Mouse (Mus musculus) small intestine, adult 2 months (tissue): ENCODE results near the gene Nfib.

Experiments
- CTCF ChIP-seq: fragments of 200-500 bp; IDR thresholded peaks from 2 replicates; pipeline ENCODE4 v1.5.1; 2012; ENCODE audit warnings: low read depth, mild to moderate bottlenecking, control low read depth, inconsistent platforms, low read length, moderate library complexity, mixed read lengths; ENCODE audit not compliant: insufficient replicate concordance, insufficient read length; ENCODE audit errors: extremely low read depth
- POLR2A ChIP-seq: fragments of 200-500 bp; IDR thresholded peaks from 2 replicates; pipeline ENCODE4 v1.6.1; 2012; ENCODE audit warnings: low read depth, mild to moderate bottlenecking, control low read depth, inconsistent platforms, low read length, moderate library complexity

- no peak for TF ChIP-seq CTCF
- no peak for TF ChIP-seq POLR2A
These were observed 193.2 kb downstream of the Nfib start for GRCm38 (mm10) chr4:82512335-82512734.
